Mouse (Mus musculus) bone marrow, adult 2 months (tissue): Measurements from ENCODE around the gene Prkn.

ENCODE experiments used
- CTCF ChIP-seq: fragments of 200-500 bp; IDR thresholded peaks from 2 replicates; pipeline ENCODE4 v1.5.1; 2011; ENCODE audit warnings: low read length, control low read depth; ENCODE audit not compliant: control insufficient read depth, insufficient read depth
- POLR2A ChIP-seq: fragments of 200-500 bp; IDR thresholded peaks from 2 replicates; pipeline ENCODE4 v1.6.1; 2011; ENCODE audit warnings: low read depth, mild to moderate bottlenecking, control low read depth, low read length, borderline replicate concordance; ENCODE audit not compliant: control insufficient read depth

DNA sequence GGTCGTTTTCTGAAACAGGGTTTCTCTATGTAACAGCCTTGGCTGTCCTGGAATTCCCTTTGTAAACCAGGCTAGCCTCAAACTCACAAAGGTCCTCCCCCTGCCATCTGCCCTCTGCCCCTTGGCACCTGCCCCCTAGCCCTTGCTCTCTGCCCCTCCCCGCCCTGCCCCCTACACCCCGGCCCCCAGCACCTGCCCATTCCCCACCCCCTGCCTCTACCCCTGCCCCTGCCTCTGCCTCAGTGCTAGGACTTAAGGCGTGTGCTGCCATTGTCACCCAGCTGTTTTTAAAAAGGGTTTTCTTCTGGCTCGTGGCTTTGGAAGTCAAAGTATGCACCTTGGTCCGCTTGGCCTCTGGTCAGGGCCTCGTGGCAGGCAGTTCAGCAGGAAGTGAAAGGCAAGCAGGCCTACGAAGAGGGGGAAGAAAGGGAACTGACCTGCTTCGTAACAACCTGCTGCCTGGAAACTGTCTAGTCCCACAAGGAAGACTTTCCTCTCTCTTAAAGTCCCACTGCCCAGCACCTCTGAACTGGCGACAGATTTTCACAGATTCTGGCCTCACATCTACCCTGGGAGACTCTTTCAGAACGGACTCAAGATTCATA lies 1190.5 kb downstream of the Prkn start:
- TF ChIP-seq POLR2A, result no peak
- no peak for TF ChIP-seq CTCF
